In the genomic region with DNA sequence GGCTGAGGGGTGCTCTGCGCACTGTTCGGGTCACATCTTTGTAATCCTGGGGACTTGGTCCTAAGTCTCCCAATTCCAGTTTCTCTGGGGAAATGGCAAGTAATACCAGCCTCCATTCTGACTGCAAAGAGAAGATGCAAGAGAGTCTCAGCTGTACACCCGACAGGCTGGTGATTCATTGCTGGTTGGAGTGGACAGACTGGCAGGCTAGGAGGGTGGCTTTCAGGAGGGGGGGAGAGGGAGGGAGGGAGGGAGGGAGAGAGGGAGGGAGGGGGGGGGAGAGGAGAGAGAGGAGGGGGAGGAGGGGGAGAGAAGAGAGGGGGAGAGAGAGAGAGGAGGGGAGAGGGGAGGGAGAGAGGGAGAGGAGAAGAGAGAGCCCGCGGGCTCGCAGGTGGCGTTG, we compare ENCODE assay signal across 8 mouse cellular contexts. TPM values are rescaled to one million over a fixed set of nuclear protein-coding genes. Genes with fewer than 3 reads are reported as not detected.
A peak's percentile ranks its signal among the peaks of the same experiment; 100 is the strongest.
DNase-seq lines count a peak whose midpoint lies in the region; ATAC-seq and TF ChIP-seq lines count a peak whose summit lies in the region.

No protein-coding gene starts in this region.

- WGBS in liver, adult 2 months, result 26% methylated on average over 7 of the region's 7 CpGs
- 23% methylated on average over 7 of the region's 7 CpGs for WGBS in embryonic facial prominence, embryonic 10.5 days
- WGBS in intestine, postnatal 0 days, result 21% methylated on average over 7 of the region's 7 CpGs
- WGBS in neural tube, embryonic 14.5 days, result 24% methylated on average over 7 of the region's 7 CpGs

- no peaks in the 10 kb centered on the region for H3K9me3 ChIP-seq in embryonic facial prominence, embryonic 10.5 days
- H3K9me3 ChIP-seq in intestine, postnatal 0 days (ENCODE audit: control insufficient read depth), result no peaks in the 10 kb centered on the region
- no peaks in the 10 kb centered on the region for H3K9me3 ChIP-seq in neural tube, embryonic 14.5 days (ENCODE audit: control insufficient read depth, low read length)

- H3K4me2 ChIP-seq in intestine, postnatal 0 days (replicated peaks; ENCODE audit: low read depth), result peak overlapping the region; percentile 96
- peak overlapping the region; percentile 78 for H3K4me2 ChIP-seq in neural tube, embryonic 14.5 days (ENCODE audit: low read depth, low read length)

- no peak for TF ChIP-seq POLR2A in liver, adult 2 months (IDR thresholded peaks at IDR 0.05; ENCODE audit: extremely low read depth, insufficient read depth, low read length)

- H3K9ac ChIP-seq in liver, adult 2 months (ENCODE audit: low read depth, low read length), result peak overlapping the region; percentile 64
- H3K9ac ChIP-seq in intestine, postnatal 0 days (ENCODE audit: low read depth, low read length), result peak overlapping the region; percentile 95
- peak overlapping the region; percentile 76 for H3K9ac ChIP-seq in neural tube, embryonic 14.5 days (replicated peaks; ENCODE audit: low read depth, low read length)

- peaks cover 4% of the 10 kb centered on the region; the same call in 1 of the 2 replicates for H3K79me2 ChIP-seq in liver, adult 2 months (ENCODE audit: control insufficient read depth, insufficient read depth, low read length)

- H3K4me1 ChIP-seq in liver, adult 2 months (ENCODE audit: control insufficient read depth, insufficient read depth, low read length), result peaks cover 13% of the 10 kb centered on the region
- peaks cover 65% of the 10 kb centered on the region for H3K4me1 ChIP-seq in embryonic facial prominence, embryonic 10.5 days
- H3K4me1 ChIP-seq in intestine, postnatal 0 days (replicated peaks; ENCODE audit: control insufficient read depth, insufficient read depth, low read length), result peaks cover 6% of the 10 kb centered on the region; the same call in 1 of the 2 replicates
- H3K4me1 ChIP-seq in neural tube, embryonic 14.5 days (ENCODE audit: control insufficient read depth, insufficient read depth, low read length), result peaks cover 29% of the 10 kb centered on the region

- no peak overlapping the region for H3K27ac ChIP-seq in liver, adult 2 months (replicated peaks; ENCODE audit: insufficient read depth, low read depth, low read length)
- peak overlapping the region; percentile 95 for H3K27ac ChIP-seq in embryonic facial prominence, embryonic 10.5 days (replicated peaks)
- peak overlapping the region; percentile 81; the same call in 1 of the 2 replicates for H3K27ac ChIP-seq in intestine, postnatal 0 days (ENCODE audit: low read depth, low read length)
- H3K27ac ChIP-seq in neural tube, embryonic 14.5 days (ENCODE audit: low read depth, low read length), result peak overlapping the region; percentile 76; the same call in 1 of the 2 replicates

- ATAC-seq in intestine, postnatal 0 days, result no peak
- ATAC-seq in neural tube, embryonic 14.5 days (ENCODE audit: low read depth), result no peak

- H3K36me3 ChIP-seq in liver, adult 2 months (ENCODE audit: control insufficient read depth, insufficient read depth, low read length), result no peaks in the 10 kb centered on the region
- H3K36me3 ChIP-seq in embryonic facial prominence, embryonic 10.5 days (replicated peaks), result peaks cover 45% of the 10 kb centered on the region
- peaks cover 42% of the 10 kb centered on the region for H3K36me3 ChIP-seq in intestine, postnatal 0 days (ENCODE audit: control insufficient read depth, insufficient read depth)
- H3K36me3 ChIP-seq in neural tube, embryonic 14.5 days (ENCODE audit: control insufficient read depth, insufficient read depth, low read length), result peaks cover 25% of the 10 kb centered on the region

- H3K27me3 ChIP-seq in liver, adult 2 months (ENCODE audit: control insufficient read depth, insufficient read depth, low read length), result no peaks in the 10 kb centered on the region
- H3K27me3 ChIP-seq in embryonic facial prominence, embryonic 10.5 days (replicated peaks; ENCODE audit: low read depth, poor library complexity, severe bottlenecking), result no peaks in the 10 kb centered on the region
- H3K27me3 ChIP-seq in intestine, postnatal 0 days (replicated peaks; ENCODE audit: control insufficient read depth, insufficient read depth, low read length), result no peaks in the 10 kb centered on the region
- no peaks in the 10 kb centered on the region for H3K27me3 ChIP-seq in neural tube, embryonic 14.5 days (ENCODE audit: control insufficient read depth, insufficient read depth, low read length)

- no peak for DNase-seq in liver, adult 2 months (ENCODE audit: extremely low read depth, low read depth, low spot score)
- DNase-seq in liver, result no peak
- DNase-seq in embryonic facial prominence, embryonic 10.5 days (ENCODE audit: low spot score), result no peak
- DNase-seq in layer of hippocampus, adult 9-10 months (ENCODE audit: low spot score), result no peak
- no peak for DNase-seq in adrenal gland, adult 8-10 months
- no peak for DNase-seq in right cerebral cortex, postnatal 14 days

- peak overlapping the region; percentile 97; the same call in 1 of the 2 replicates for H3K4me3 ChIP-seq in liver, adult 2 months (ENCODE audit: insufficient read depth, low read depth, low read length)
- peak overlapping the region; percentile 97 for H3K4me3 ChIP-seq in embryonic facial prominence, embryonic 10.5 days
- peak overlapping the region; percentile 99 for H3K4me3 ChIP-seq in intestine, postnatal 0 days (ENCODE audit: low read depth, low read length)
- H3K4me3 ChIP-seq in neural tube, embryonic 14.5 days (ENCODE audit: low read depth, low read length), result peak overlapping the region; percentile 62

- no peak for TF ChIP-seq CTCF in liver, adult 2 months (IDR thresholded peaks at IDR 0.05; ENCODE audit: low read depth, low read length)
- no peak for TF ChIP-seq CTCF in intestine, postnatal 0 days (IDR thresholded peaks at IDR 0.05; ENCODE audit: low read depth)

RNA-seq across cellular contexts. Expression of a gene that starts 0.4 kb away (rescaled TPM):
- 18.0 and 19.3 TPM in 2 replicates for total RNA-seq in liver, adult 2 months (2014; rRNA removed)
- 23.6 and 26.2 TPM in 2 replicates for polyA plus RNA-seq in liver, adult 2 months (2012; rRNA removed)
- polyA plus RNA-seq in embryonic facial prominence, embryonic 10.5 days (2016; fragmentation: Nextera tagmentation; extraction: Ambion mirVana), result 134 and 137 TPM in 2 replicates
- polyA plus RNA-seq in intestine, postnatal 0 days (2015; fragmentation: Nextera tagmentation; extraction: Ambion mirVana), result 75.5 and 76.9 TPM in 2 replicates
- 72.5 and 76.2 TPM in 2 replicates for polyA plus RNA-seq in neural tube, embryonic 14.5 days (2014; fragmentation: Nextera tagmentation; extraction: Ambion mirVana)
- total RNA-seq in adrenal gland, adult 8-10 months (2022), result 10 to 100 TPM; 46.4 to 72.0 (median 57.1) TPM

RNA-seq across cellular contexts. Expression of a gene that starts 3.4 kb away (rescaled TPM):
- total RNA-seq in liver, adult 2 months (2014; rRNA removed), result 38.5 and 46.6 TPM in 2 replicates
- 65.3 and 74.6 TPM in 2 replicates for polyA plus RNA-seq in liver, adult 2 months (2012; rRNA removed)
- polyA plus RNA-seq in embryonic facial prominence, embryonic 10.5 days (2016; fragmentation: Nextera tagmentation; extraction: Ambion mirVana), result 16.0 and 16.3 TPM in 2 replicates
- polyA plus RNA-seq in intestine, postnatal 0 days (2015; fragmentation: Nextera tagmentation; extraction: Ambion mirVana), result 21.3 and 25.0 TPM in 2 replicates
- polyA plus RNA-seq in neural tube, embryonic 14.5 days (2014; fragmentation: Nextera tagmentation; extraction: Ambion mirVana), result 25.0 and 29.1 TPM in 2 replicates
- 10 to 100 TPM; 51.2 to 59.3 (median 55.6) TPM for total RNA-seq in adrenal gland, adult 8-10 months (2022)

RNA-seq across cellular contexts. Expression of a gene that starts 19.9 kb away (rescaled TPM):
- 0.74 and 0.87 TPM in 2 replicates for total RNA-seq in liver, adult 2 months (2014; rRNA removed)
- 2.4 and 2.5 TPM in 2 replicates for polyA plus RNA-seq in liver, adult 2 months (2012; rRNA removed)
- 0.34 and 0.76 TPM in 2 replicates for polyA plus RNA-seq in embryonic facial prominence, embryonic 10.5 days (2016; fragmentation: Nextera tagmentation; extraction: Ambion mirVana)
- 4.0 and 4.6 TPM in 2 replicates for polyA plus RNA-seq in intestine, postnatal 0 days (2015; fragmentation: Nextera tagmentation; extraction: Ambion mirVana)
- 9.8 and 12.8 TPM in 2 replicates for polyA plus RNA-seq in neural tube, embryonic 14.5 days (2014; fragmentation: Nextera tagmentation; extraction: Ambion mirVana)
- total RNA-seq in adrenal gland, adult 8-10 months (2022), result 10 to 100 TPM; 11.4 to 21.3 (median 15.4) TPM
